Mouse (Mus musculus) olfactory bulb, adult 2 months (tissue): ENCODE measurements around the gene Chrna9.

Source experiments
- CTCF ChIP-seq: fragments of 200-500 bp; IDR thresholded peaks from 2 replicates; pipeline ENCODE4 v1.5.1; 2012; ENCODE audit warnings: low read depth, mild to moderate bottlenecking, low read length, moderate library complexity; ENCODE audit not compliant: insufficient read depth
- POLR2A ChIP-seq: fragments of 200-500 bp; IDR thresholded peaks from 2 replicates; pipeline ENCODE4 v1.6.1; 2012; ENCODE audit warnings: mild to moderate bottlenecking, low read depth, low read length, moderate library complexity; ENCODE audit not compliant: insufficient read depth

DNA sequence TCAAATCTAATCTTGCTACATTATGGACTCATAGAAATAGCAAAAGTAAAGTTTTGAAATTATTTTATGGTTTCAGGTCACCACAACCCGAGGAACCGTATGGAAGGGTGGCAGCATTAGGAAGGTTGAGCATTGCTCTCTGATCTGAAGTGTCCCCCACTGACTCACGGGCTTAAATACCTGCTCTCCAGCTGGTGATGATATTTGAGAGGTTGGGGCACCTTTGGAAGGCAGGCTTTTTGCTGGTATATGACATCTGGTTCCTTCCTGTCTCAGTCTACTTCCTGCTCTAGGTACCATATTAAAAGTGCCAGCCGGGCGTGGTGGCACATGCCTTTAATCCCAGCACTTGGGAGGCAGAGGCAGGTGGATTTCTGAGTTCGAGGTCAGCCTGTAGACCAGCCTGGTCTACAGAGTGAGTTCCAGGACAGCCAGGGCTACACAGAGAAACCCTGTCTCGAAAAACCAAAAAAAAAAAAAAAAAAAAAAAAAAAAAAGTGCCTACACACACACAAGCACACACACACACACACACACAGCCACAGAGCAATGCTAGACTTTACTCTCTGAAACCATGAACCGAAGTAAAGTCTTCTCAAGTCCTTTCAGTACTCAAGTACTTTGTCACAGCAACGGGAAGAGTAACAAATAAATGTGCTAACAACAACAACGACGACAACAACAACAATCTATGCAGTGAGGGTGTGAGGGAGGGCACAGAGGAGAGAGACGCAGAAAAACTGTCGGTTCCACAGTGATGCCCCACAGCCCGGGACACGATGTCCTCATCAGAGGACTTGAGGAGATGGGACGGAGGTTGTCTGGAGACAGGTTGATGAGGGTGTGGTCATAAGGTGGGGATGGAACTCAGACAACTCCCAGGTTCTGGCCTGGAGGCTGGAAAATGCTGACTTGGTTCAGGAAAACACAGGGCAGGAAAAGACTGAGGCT lies 19.7 kb downstream of the Chrna9 start:
- TF ChIP-seq POLR2A: no peak
- TF ChIP-seq CTCF: no peak
